Mouse (Mus musculus): ENCODE results near the gene Bcl9l. TPM values are rescaled to one million over a fixed set of nuclear protein-coding genes. Genes with fewer than 3 reads are reported as not detected.

Bcl9l gene
- polyA plus RNA-seq, 1 experiment from 2014 or later = 8.6 TPM

DNA sequence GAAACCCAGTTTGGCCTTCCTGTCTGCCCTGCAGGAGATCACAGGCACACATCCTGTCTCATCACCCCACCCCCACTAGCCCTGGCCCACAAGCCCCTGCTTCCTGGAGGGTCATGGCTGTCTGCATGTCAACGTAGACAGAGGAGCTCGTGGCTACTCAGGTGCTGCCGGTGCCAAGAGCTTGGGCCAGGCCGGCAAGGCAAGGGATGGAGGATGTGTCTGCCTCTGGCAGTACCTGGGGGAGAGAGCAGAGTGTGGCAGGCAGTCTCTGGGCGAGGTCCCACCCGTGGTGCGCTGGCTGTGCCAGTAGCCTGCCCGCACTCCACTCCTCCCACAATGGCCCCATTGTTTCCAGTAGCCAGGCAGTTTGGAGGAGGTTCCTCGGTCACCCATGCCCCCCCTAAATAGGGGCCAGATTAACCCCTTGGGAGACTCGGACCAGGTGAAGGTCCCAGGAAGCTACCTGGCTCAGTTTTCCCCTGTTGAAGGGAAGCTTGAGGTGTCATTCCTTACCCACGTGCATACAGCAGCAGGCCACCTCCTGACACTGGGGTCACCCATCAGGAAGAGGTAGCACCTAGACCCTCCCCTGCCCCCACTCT is 11.7 kb downstream of the Bcl9l start:
- Histone ChIP-seq H3K36me3 (no peaks in the 10 kb centered on the region), H3K27me3 (no peaks in the 10 kb centered on the region), H3K4me2 (peak overlapping the region; percentile 31), H3K9ac (peak overlapping the region; percentile 51), H3K27ac (peak overlapping the region; percentile 73), H3K4me3 (no peak overlapping the region), H3K4me1 (replicated peaks) (peaks cover 91% of the 10 kb centered on the region), H3K9me3 (no peaks in the 10 kb centered on the region)
- no peak for ATAC-seq (ENCODE audit: low FRiP score)
- 11% methylated on average over 11 of the region's 11 CpGs for WGBS

DNA sequence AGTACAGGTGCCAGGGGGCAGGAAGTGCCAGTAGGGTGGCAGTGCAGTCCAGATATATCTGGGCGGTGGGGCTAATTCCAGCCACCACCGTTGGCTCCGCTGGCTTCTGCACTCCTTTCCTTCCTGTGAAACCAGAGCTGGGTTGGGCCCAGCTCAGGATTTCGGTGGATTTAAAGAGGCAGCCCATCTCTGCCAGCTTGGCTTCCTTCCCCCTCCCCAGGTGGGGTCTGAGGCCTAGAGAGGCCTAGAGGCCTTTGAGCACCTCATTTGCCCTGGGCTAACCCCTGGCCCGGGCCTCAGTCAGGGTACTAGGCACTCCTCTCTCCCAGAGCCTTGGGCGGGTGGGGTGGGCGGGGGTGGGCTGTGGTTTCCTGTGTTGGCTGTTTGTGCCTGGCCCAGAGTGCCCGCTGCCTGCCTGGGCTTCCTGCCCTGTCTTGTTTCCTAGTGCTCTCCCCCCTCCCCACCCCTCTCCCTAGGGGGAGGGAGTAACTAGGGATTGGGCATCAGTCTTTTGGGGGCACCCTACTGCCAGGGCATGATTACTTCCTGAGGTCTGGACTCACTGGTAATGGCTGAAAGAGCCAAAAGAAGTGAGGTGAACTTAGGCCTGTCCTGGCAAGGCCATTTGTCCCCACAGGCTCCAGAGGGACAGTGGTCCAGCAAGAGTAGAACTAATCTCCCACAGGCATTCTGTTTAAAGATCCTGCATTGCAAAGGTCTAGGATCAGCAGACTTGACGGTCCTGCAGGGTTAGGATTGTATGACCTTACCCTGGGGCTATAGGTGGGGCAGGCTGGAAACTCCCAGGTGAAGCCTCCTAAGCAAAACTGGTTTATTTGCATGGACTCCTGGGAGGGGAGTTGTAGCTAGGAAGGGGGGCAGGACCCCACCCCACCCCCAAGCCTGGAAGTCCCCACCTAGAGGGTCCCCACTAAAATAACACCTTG is 12.5 kb downstream of the Bcl9l start:
- H3K27me3 ChIP-seq = no peaks in the 10 kb centered on the region
- H3K9ac ChIP-seq = peak overlapping the region; percentile 51; the same call in 1 of the 2 replicates
- no peaks in the 10 kb centered on the region for H3K36me3 ChIP-seq
- ATAC-seq (ENCODE audit: low FRiP score) = no peak
- H3K9me3 ChIP-seq = no peaks in the 10 kb centered on the region
- WGBS = 55% methylated on average over 9 of the region's 9 CpGs
- no peak overlapping the region for H3K4me3 ChIP-seq
- peak overlapping the region; percentile 73 for H3K27ac ChIP-seq
- peaks cover 91% of the 10 kb centered on the region for H3K4me1 ChIP-seq (replicated peaks)
- peak overlapping the region; percentile 31 for H3K4me2 ChIP-seq

- Histone ChIP-seq H3K4me3 (no peak overlapping the region), H3K36me3 (no peaks in the 10 kb centered on the region), H3K4me1 (replicated peaks) (peaks cover 91% of the 10 kb centered on the region), H3K27ac (no peak overlapping the region), H3K9ac (no peak overlapping the region), H3K9me3 (no peaks in the 10 kb centered on the region), H3K4me2 (no peak overlapping the region), H3K27me3 (no peaks in the 10 kb centered on the region)
- no peak for ATAC-seq (ENCODE audit: low FRiP score)
- 90% methylated on average over 10 of the region's 10 CpGs for WGBS
These were observed 13.3 kb downstream of the Bcl9l start for GRCm38 (mm10) chr9:44495810-44496344.

- Histone ChIP-seq H3K27ac (peak overlapping the region; percentile 44), H3K4me3 (no peak overlapping the region), H3K9me3 (no peaks in the 10 kb centered on the region), H3K27me3 (no peaks in the 10 kb centered on the region), H3K4me2 (peak overlapping the region; percentile 10), H3K4me1 (replicated peaks) (peaks cover 95% of the 10 kb centered on the region), H3K9ac (peak overlapping the region; percentile 59), H3K36me3 (no peaks in the 10 kb centered on the region)
- 53% methylated on average over 12 of the region's 12 CpGs for whole genome bisulfite sequencing
- ATAC-seq (ENCODE audit: low FRiP score) = no peak
These were observed 14.3 kb downstream of the Bcl9l start for GRCm38 (mm10) chr9:44496803-44497461.

DNA sequence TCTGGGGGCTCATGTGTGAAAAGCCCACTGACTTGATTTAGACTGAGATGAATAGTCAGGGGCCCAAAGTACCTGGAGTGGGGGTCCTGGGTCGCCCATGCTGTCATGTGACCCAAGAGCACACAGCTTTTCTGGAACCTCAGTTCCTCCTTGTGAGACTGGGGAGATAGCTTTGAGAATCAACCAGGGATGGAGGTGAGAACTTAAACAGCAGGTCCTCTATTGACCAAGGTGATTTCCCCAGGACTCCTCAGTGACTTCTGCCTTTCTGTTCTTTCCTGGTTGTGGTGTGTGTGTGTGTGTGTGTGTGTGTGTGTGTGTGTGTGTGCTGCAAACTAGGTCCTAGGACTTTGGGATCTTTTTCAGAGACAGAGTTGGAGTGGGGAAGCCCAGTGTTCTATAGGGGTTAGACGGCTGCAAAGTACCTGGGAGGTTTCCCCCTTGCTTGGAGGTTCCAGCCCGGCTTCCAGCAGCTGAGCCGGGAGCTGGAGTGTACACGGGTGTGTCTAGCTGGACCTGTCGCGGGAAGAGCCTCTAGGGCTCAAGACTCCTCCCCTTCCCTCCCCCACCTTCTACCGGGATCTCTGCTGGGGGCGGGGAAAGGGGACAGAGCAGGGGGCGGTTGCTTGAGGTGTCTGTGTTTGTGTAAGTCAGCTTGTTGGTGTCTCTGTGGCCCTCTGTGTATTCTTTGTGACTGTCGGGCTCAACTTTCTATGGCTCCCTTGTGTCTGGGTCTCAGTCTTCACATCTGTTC is 15.2 kb downstream of the Bcl9l start:
- Histone ChIP-seq H3K4me1 (replicated peaks) (peaks cover 90% of the 10 kb centered on the region), H3K27me3 (no peaks in the 10 kb centered on the region), H3K9me3 (no peaks in the 10 kb centered on the region), H3K36me3 (0 out of 2 replicates have a peak, but pooled peaks cover under 1% of the 10 kb centered on the region), H3K4me3 (peak overlapping the region; percentile 43), H3K9ac (peak overlapping the region; percentile 79), H3K4me2 (peak overlapping the region; percentile 88), H3K27ac (peak overlapping the region; percentile 96)
- 4% methylated on average over 11 of the region's 11 CpGs for WGBS
- ATAC-seq (ENCODE audit: low FRiP score) = no peak

GRCm38 (mm10) chr9:44498421-44499355 is 16.1 kb downstream of the Bcl9l start:
- Histone ChIP-seq H3K36me3 (peaks cover 9% of the 10 kb centered on the region; the same call in 1 of the 2 replicates), H3K27ac (peak overlapping the region; percentile 96), H3K4me2 (peak overlapping the region; percentile 88), H3K9me3 (no peaks in the 10 kb centered on the region), H3K27me3 (no peaks in the 10 kb centered on the region), H3K4me3 (peak overlapping the region; percentile 43), H3K9ac (peak overlapping the region; percentile 79), H3K4me1 (replicated peaks) (peaks cover 81% of the 10 kb centered on the region)
- WGBS = under 1% methylated on average over 59 of the region's 59 CpGs
- ATAC-seq (ENCODE audit: low FRiP score) = peak; percentile 73

DNA sequence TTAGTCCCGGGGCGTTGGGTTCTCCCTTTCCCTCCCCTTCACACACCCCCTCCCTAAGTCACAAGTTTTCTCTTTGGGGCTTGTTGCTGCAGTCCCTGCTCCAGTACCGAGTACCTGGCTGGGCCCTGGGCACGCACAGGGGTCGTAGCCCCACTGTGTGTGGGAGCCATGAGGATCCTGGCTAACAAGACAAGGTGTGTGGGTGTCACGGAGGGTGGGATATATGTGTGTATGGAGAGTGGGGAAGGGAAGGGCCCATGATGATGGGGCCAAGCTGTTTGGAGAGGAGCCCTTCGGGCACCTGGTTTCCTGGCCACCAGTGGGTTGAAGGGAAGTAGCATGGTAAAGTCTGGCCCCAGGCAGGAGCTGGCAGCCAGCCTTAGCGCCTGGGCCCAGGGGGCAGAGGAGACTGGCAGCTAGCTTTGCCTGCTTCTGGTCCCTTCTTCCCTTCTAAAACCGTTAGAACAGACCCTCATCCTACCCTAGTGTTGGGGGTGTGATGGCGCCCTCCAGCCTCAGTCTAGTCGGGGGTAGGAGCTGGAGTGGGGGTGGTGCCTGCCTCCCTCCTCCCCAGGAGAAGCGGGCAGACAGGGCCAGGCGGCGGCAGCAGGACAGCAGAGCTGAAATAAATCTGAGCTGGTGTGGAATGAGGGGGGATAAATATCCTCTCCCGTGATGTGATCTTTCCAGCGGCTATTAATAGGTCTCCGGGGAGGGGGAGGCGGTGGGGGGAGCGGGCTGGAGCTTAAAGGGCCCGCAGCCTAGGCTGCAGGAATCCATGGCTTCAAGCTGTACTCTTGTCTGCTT is 16.9 kb downstream of the Bcl9l start:
- WGBS = 3% methylated on average over 20 of the region's 20 CpGs
- no peaks in the 10 kb centered on the region for H3K9me3 ChIP-seq
- H3K4me1 ChIP-seq (replicated peaks) = peaks cover 73% of the 10 kb centered on the region
- H3K9ac ChIP-seq = peak overlapping the region; percentile 79
- peak overlapping the region; percentile 88 for H3K4me2 ChIP-seq
- ATAC-seq (ENCODE audit: low FRiP score) = peak; percentile 29
- peak overlapping the region; percentile 96 for H3K27ac ChIP-seq
- H3K4me3 ChIP-seq = peak overlapping the region; percentile 43
- H3K27me3 ChIP-seq = no peaks in the 10 kb centered on the region
- peaks cover 12% of the 10 kb centered on the region; the same call in 1 of the 2 replicates for H3K36me3 ChIP-seq

DNA sequence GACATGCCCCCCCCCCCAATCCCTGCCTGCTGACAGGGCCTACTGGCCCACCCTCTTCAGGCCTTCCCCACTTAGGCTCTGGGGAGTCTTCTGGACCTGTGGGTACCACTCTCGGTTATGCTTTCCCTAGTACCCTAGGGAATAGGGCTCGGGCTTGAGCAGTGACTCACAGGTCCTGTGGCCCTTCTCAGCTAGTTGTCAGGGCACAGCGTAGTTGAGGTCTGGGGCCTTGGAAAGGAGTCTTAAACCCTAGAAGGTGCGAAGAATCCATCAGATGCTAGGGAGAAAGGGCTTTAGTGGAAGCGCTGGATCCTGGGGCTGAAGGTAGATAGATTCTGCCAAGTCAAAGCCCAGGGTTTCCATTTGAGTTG is 17.5 kb downstream of the Bcl9l start:
- peaks cover 17% of the 10 kb centered on the region for H3K36me3 ChIP-seq
- H3K4me2 ChIP-seq = peak overlapping the region; percentile 88
- no peak; the same call in 1 of the 2 replicates for ATAC-seq (ENCODE audit: low FRiP score)
- 26% methylated on average over 5 of the region's 5 CpGs for WGBS
- peak overlapping the region; percentile 79 for H3K9ac ChIP-seq
- H3K4me1 ChIP-seq (replicated peaks) = peaks cover 72% of the 10 kb centered on the region
- no peaks in the 10 kb centered on the region for H3K27me3 ChIP-seq
- peak overlapping the region; percentile 43 for H3K4me3 ChIP-seq
- H3K9me3 ChIP-seq = no peaks in the 10 kb centered on the region
- peak overlapping the region; percentile 96 for H3K27ac ChIP-seq

GRCm38 (mm10) chr9:44500638-44501175 is 18.1 kb downstream of the Bcl9l start:
- Histone ChIP-seq H3K4me3 (no peak overlapping the region), H3K4me2 (peak overlapping the region; percentile 88), H3K27me3 (no peaks in the 10 kb centered on the region), H3K9ac (peak overlapping the region; percentile 79), H3K4me1 (replicated peaks) (peaks cover 68% of the 10 kb centered on the region), H3K36me3 (peaks cover 22% of the 10 kb centered on the region), H3K27ac (peak overlapping the region; percentile 96), H3K9me3 (no peaks in the 10 kb centered on the region)
- WGBS = 52% methylated on average over 8 of the region's 8 CpGs
- no peak for ATAC-seq (ENCODE audit: low FRiP score)

Data from hindbrain, embryonic 13.5 days (tissue).